Mouse (Mus musculus) heart, embryonic 14.5 days (tissue): ENCODE measurements around the gene Lhfp. TPM values are rescaled to one million over a fixed set of nuclear protein-coding genes. Genes with fewer than 3 reads are reported as not detected.
A peak's percentile ranks its signal among the peaks of the same experiment; 100 is the strongest.

Experiments used
- ATAC-seq: fragments of 200-750 bp; cut with Nextera tagmentation; 2 replicates; pipeline ENCODE4 v1.8.0; 2017; ENCODE audit warnings: low read depth, moderate TSS enrichment; ENCODE audit not compliant: insufficient number of reproducible peaks, insufficient read depth, low FRiP score
- H3K27ac ChIP-seq, 2 experiments: fragments of 200-500 bp in 1 of 2; fragments of 300-500 bp in 1 of 2; sonication (generic) in 1 of 2; replicated peaks in 1 of 2; 2 replicates each; pipeline ENCODE4 v1.5.1; 2012 to 2014; ENCODE audit warnings: low read depth in 2 of 2, low read length in 2 of 2, control low read depth in 1 of 2, mild to moderate bottlenecking in 1 of 2, mixed read lengths in 1 of 2; ENCODE audit not compliant: control insufficient read depth in 1 of 2, insufficient read depth in 1 of 2
- H3K27me3 ChIP-seq: fragments of 300-500 bp; sonication (generic); 2 replicates; pipeline ENCODE4 v1.6.1; 2014; ENCODE audit warnings: mild to moderate bottlenecking, low read length, control low read depth; ENCODE audit not compliant: control insufficient read depth, insufficient read depth
- H3K36me3 ChIP-seq: fragments of 300-500 bp; sonication (generic); 2 replicates; pipeline ENCODE4 v1.6.1; 2014; ENCODE audit warnings: mild to moderate bottlenecking, control low read depth, low read length, mixed read lengths; ENCODE audit not compliant: control insufficient read depth, insufficient read depth
- H3K4me1 ChIP-seq, 2 experiments: fragments of 200-500 bp in 1 of 2; fragments of 300-500 bp in 1 of 2; sonication (generic) in 1 of 2; 2 replicates each; pipeline ENCODE4 v1.6.1; 2012 to 2014; ENCODE audit warnings: low read length in 2 of 2, control low read depth in 1 of 2, mixed read lengths in 1 of 2; ENCODE audit not compliant: control insufficient read depth in 2 of 2, insufficient read depth in 2 of 2
- H3K4me2 ChIP-seq: fragments of 300-500 bp; sonication (generic); 2 replicates; pipeline ENCODE4 v1.6.1; 2014; ENCODE audit warnings: mild to moderate bottlenecking, low read length
- H3K4me3 ChIP-seq, 2 experiments: fragments of 200-500 bp in 1 of 2; fragments of 300-500 bp in 1 of 2; sonication (generic) in 1 of 2; 2 replicates each; pipeline ENCODE4 v1.5.1; 2012 to 2014; ENCODE audit warnings: low read length in 2 of 2, mild to moderate bottlenecking in 2 of 2, control low read depth in 1 of 2, low read depth in 1 of 2, moderate library complexity in 1 of 2; ENCODE audit not compliant: control insufficient read depth in 1 of 2, insufficient read depth in 1 of 2
- H3K9ac ChIP-seq: fragments of 300-500 bp; sonication (generic); 2 replicates; pipeline ENCODE4 v1.6.1; 2014; ENCODE audit warnings: mild to moderate bottlenecking, low read length
- H3K9me3 ChIP-seq: fragments of 300-500 bp; sonication (generic); 2 replicates; pipeline ENCODE4 v1.6.1; 2016; ENCODE audit warnings: low read length, control low read depth; ENCODE audit not compliant: control insufficient read depth
- WGBS: fragments of 180-500 bp; shearing (Covaris S2); extraction: QIAGEN DNeasy Blood & Tissue Kit; methylation state at CpG from one replicate; pipeline ENCODE4 v1.1.7; 2014; 5-methylcytosine and 5-hydroxymethylcytosine counted together
- polyA plus RNA-seq: library from polyadenylated mRNA; unstranded; fragments of >200 nt; fragmentation: Nextera tagmentation; extraction: Ambion mirVana; gene quantifications from 2 replicates; pipeline ENCODE4 v1.2.1, GENCODE M21; 2014

The Lhfp gene
- 91.1 and 93.2 TPM in 2 replicates for polyA plus RNA-seq

GRCm38 (mm10) chr3:53041411-53042239 lies at the start of gene Lhfp:
Gene Lhfp, plus strand, starts transcription at chr3:53041528.
- WGBS = under 1% methylated on average over 56 of the region's 58 CpGs
- peak within 1 kb of the TSS; percentile 80 to 92 for H3K4me3 ChIP-seq
- peaks cover 14 to 51% of the 10 kb centered on the region in 2 experiments for H3K4me1 ChIP-seq
- H3K9me3 ChIP-seq = no peaks in the 10 kb centered on the region
- H3K27ac ChIP-seq = peak within 1 kb of the TSS; percentile 88 to 97
- no peaks in the 10 kb centered on the region for H3K27me3 ChIP-seq
- peak within 1 kb of the TSS; percentile 95 for H3K9ac ChIP-seq
- H3K36me3 ChIP-seq = peaks cover 12% of the 10 kb centered on the region
- H3K4me2 ChIP-seq = peak within 1 kb of the TSS; percentile 95
- ATAC-seq = peak; percentile 85

GRCm38 (mm10) chr3:52993296-52993695 lies 48.0 kb upstream of the Lhfp start:
- Histone ChIP-seq H3K9ac (no peak overlapping the region), H3K27me3 (no peaks in the 10 kb centered on the region), H3K27ac (no peak overlapping the region), H3K4me1 (no peaks in the 10 kb centered on the region), H3K4me2 (no peak overlapping the region), H3K9me3 (no peaks in the 10 kb centered on the region), H3K4me3 (no peak overlapping the region), H3K36me3 (peaks cover 92% of the 10 kb centered on the region)
- WGBS = 88% methylated on average over 9 of the region's 10 CpGs
- ATAC-seq = no peak

- H3K4me3 ChIP-seq = no peak overlapping the region
- no peak overlapping the region for H3K9ac ChIP-seq
- no peak overlapping the region for H3K4me2 ChIP-seq
- WGBS = 76% methylated on average over 5 of the region's 5 CpGs
- H3K4me1 ChIP-seq = no peaks in the 10 kb centered on the region; a peak in 1 of 4 replicates
- peaks cover 92% of the 10 kb centered on the region for H3K36me3 ChIP-seq
- no peak overlapping the region for H3K27ac ChIP-seq
- no peaks in the 10 kb centered on the region for H3K27me3 ChIP-seq
- no peaks in the 10 kb centered on the region for H3K9me3 ChIP-seq
- ATAC-seq = no peak
These were observed 46.7 kb upstream of the Lhfp start for GRCm38 (mm10) chr3:52994666-52995065.

GRCm38 (mm10) chr3:52996635-52997034 lies 44.7 kb upstream of the Lhfp start:
- Histone ChIP-seq H3K36me3 (peaks cover 92% of the 10 kb centered on the region), H3K27ac (no peak overlapping the region), H3K4me2 (no peak overlapping the region), H3K9me3 (no peaks in the 10 kb centered on the region), H3K4me3 (no peak overlapping the region), H3K4me1 (no peaks in the 10 kb centered on the region; a peak in 1 of 4 replicates), H3K9ac (no peak overlapping the region), H3K27me3 (no peaks in the 10 kb centered on the region)
- WGBS = 94% methylated on average over 5 of the region's 5 CpGs
- no peak for ATAC-seq

- H3K9me3 ChIP-seq = no peaks in the 10 kb centered on the region
- no peak overlapping the region for H3K9ac ChIP-seq
- no peaks in the 10 kb centered on the region for H3K27me3 ChIP-seq
- H3K36me3 ChIP-seq = peaks cover 92% of the 10 kb centered on the region
- no peak overlapping the region for H3K27ac ChIP-seq
- no peak overlapping the region for H3K4me3 ChIP-seq
- no peaks in the 10 kb centered on the region; a peak in 1 of 4 replicates for H3K4me1 ChIP-seq
- no peak overlapping the region for H3K4me2 ChIP-seq
- 65% methylated on average over 1 of the region's 1 CpGs for WGBS
- no peak for ATAC-seq
These were observed 43.9 kb upstream of the Lhfp start for GRCm38 (mm10) chr3:52997381-52997780.

- no peaks in the 10 kb centered on the region for H3K27me3 ChIP-seq
- H3K27ac ChIP-seq = no peak overlapping the region
- H3K9ac ChIP-seq = no peak overlapping the region
- H3K4me3 ChIP-seq = no peak overlapping the region
- peaks cover 91% of the 10 kb centered on the region for H3K36me3 ChIP-seq
- H3K4me1 ChIP-seq = no peaks in the 10 kb centered on the region; a peak in 1 of 4 replicates
- 69% methylated on average over 15 of the region's 15 CpGs for WGBS
- ATAC-seq = no peak
- no peak overlapping the region for H3K4me2 ChIP-seq
- H3K9me3 ChIP-seq = no peaks in the 10 kb centered on the region
These were observed 42.1 kb upstream of the Lhfp start for GRCm38 (mm10) chr3:52999016-52999744.

- Histone ChIP-seq H3K27me3 (no peaks in the 10 kb centered on the region), H3K27ac (no peak overlapping the region), H3K9ac (no peak overlapping the region), H3K4me1 (no peaks in the 10 kb centered on the region; a peak in 1 of 4 replicates), H3K4me3 (no peak overlapping the region), H3K4me2 (no peak overlapping the region), H3K36me3 (peaks cover 90% of the 10 kb centered on the region), H3K9me3 (no peaks in the 10 kb centered on the region)
- ATAC-seq = no peak
- WGBS = 74% methylated on average over 3 of the region's 3 CpGs
These were observed 41.3 kb upstream of the Lhfp start for GRCm38 (mm10) chr3:52999996-53000395.
